Mouse (Mus musculus): ENCODE measurements around the gene Mad1l1. TPM values are rescaled to one million over a fixed set of nuclear protein-coding genes. Genes with fewer than 3 reads are reported as not detected.
A peak's percentile ranks its signal among the peaks of the same experiment; 100 is the strongest.

Mad1l1 gene
- total RNA-seq, 2 experiments from 2014 or later = 11.2 to 63.1 TPM

GRCm38 (mm10) chr5:139976584-139976983 lies 344.8 kb downstream of the Mad1l1 start:
- no peak for ATAC-seq (replicated peaks; ENCODE audit: poor library complexity)

- peak; percentile 62 for ATAC-seq (replicated peaks; ENCODE audit: poor library complexity)
Measured at GRCm38 (mm10) chr5:139970186-139970631, 351.1 kb downstream of the Mad1l1 start.

GRCm38 (mm10) chr5:139969151-139969948 lies 352.0 kb downstream of the Mad1l1 start:
- no peak for ATAC-seq (replicated peaks; ENCODE audit: poor library complexity)

- no peak for ATAC-seq (replicated peaks; ENCODE audit: poor library complexity)
Measured at GRCm38 (mm10) chr5:139965596-139965995, 355.8 kb downstream of the Mad1l1 start.

- no peak for ATAC-seq (replicated peaks; ENCODE audit: poor library complexity)
Measured at GRCm38 (mm10) chr5:139964391-139964790, 357.0 kb downstream of the Mad1l1 start.

GRCm38 (mm10) chr5:139959741-139960140 lies 361.6 kb downstream of the Mad1l1 start:
- no peak for ATAC-seq (replicated peaks; ENCODE audit: poor library complexity)

Other genes with a start within 250 kb of the Mad1l1 start
- 31.3 and 44.1 TPM in 2 replicates for gene Nudt1, start 104 bp upstream of the Mad1l1 start, total RNA-seq (2015)
- gene Nudt1, start 104 bp upstream of the Mad1l1 start, total RNA-seq (2017) = 49.1 and 58.7 TPM in 2 replicates
- gene Mrm2, start 10.3 kb upstream of the Mad1l1 start, total RNA-seq (2015) = 4.0 and 5.8 TPM in 2 replicates
- gene Mrm2, start 10.3 kb upstream of the Mad1l1 start, total RNA-seq (2017) = 6.7 and 9.6 TPM in 2 replicates
- gene Snx8, start 67.7 kb upstream of the Mad1l1 start, total RNA-seq (2015) = 5.5 and 8.5 TPM in 2 replicates
- gene Snx8, start 67.7 kb upstream of the Mad1l1 start, total RNA-seq (2017) = 7.0 and 7.2 TPM in 2 replicates
- 250 and 268 TPM in 2 replicates for gene Eif3b, start 97.8 kb upstream of the Mad1l1 start, total RNA-seq (2015)
- 158 and 226 TPM in 2 replicates for gene Eif3b, start 97.8 kb upstream of the Mad1l1 start, total RNA-seq (2017)
- not detected in 2 replicates for gene Gm4869, start 124.1 kb upstream of the Mad1l1 start, total RNA-seq (2015)
- gene Gm4869, start 124.1 kb upstream of the Mad1l1 start, total RNA-seq (2017) = not detected in 2 replicates
- 68.5 and 74.5 TPM in 2 replicates for gene Chst12, start 184.0 kb upstream of the Mad1l1 start, total RNA-seq (2015)
- 31.4 and 39.4 TPM in 2 replicates for gene Chst12, start 184.0 kb upstream of the Mad1l1 start, total RNA-seq (2017)
- gene Grifin, start 243.5 kb upstream of the Mad1l1 start, total RNA-seq (2015) = not detected in 2 replicates
- gene Grifin, start 243.5 kb upstream of the Mad1l1 start, total RNA-seq (2017) = not detected in 2 replicates

Data from megakaryocyte progenitor cell, adult 5-6 weeks (primary cell).